Mouse (Mus musculus): ENCODE results near the gene Pgf.

Gene Pgf

GRCm38 (mm10) chr12:85121806-85122459 lies 55.7 kb downstream of the Pgf start:
- peak; percentile 62 to 78 for DNase-seq
